Mouse (Mus musculus) liver, embryonic 16.5 days (tissue): ENCODE measurements around the gene Scg5. TPM values are rescaled to one million over a fixed set of nuclear protein-coding genes. Genes with fewer than 3 reads are reported as not detected.

Experiments
- ATAC-seq: fragments of 200-750 bp; cut with Nextera tagmentation; 2 replicates; pipeline ENCODE4 v1.8.0; 2017; ENCODE audit warnings: low read depth, mild to moderate bottlenecking, moderate number of reproducible peaks, moderate library complexity
- H3K27ac ChIP-seq: fragments of 300-500 bp; sonication (generic); 2 replicates; pipeline ENCODE4 v1.5.1; 2014; ENCODE audit warnings: mild to moderate bottlenecking, low read length
- H3K27me3 ChIP-seq: fragments of 300-500 bp; sonication (generic); 2 replicates; pipeline ENCODE4 v1.6.1; 2014; ENCODE audit warnings: low read depth, low read length, mixed read lengths; ENCODE audit not compliant: control insufficient read depth, insufficient read depth
- H3K36me3 ChIP-seq: fragments of 300-500 bp; sonication (generic); 2 replicates; pipeline ENCODE4 v1.6.1; 2014; ENCODE audit warnings: mild to moderate bottlenecking; ENCODE audit not compliant: control insufficient read depth, insufficient read depth
- H3K4me1 ChIP-seq: fragments of 300-500 bp; sonication (generic); 2 replicates; pipeline ENCODE4 v1.6.1; 2014; ENCODE audit warnings: low read depth, low read length, mixed read lengths; ENCODE audit not compliant: control insufficient read depth
- H3K4me2 ChIP-seq: fragments of 300-500 bp; sonication (generic); 2 replicates; pipeline ENCODE4 v1.6.1; 2014; ENCODE audit warnings: low read depth, low read length, mixed read lengths
- H3K4me3 ChIP-seq: fragments of 300-500 bp; sonication (generic); 2 replicates; pipeline ENCODE4 v1.5.1; 2014; ENCODE audit warnings: low read depth, mild to moderate bottlenecking, low read length
- H3K9ac ChIP-seq: fragments of 300-500 bp; sonication (generic); 2 replicates; pipeline ENCODE4 v1.6.1; 2014; ENCODE audit warnings: low read depth, low read length
- H3K9me3 ChIP-seq: fragments of 300-500 bp; sonication (generic); replicated peaks from 2 replicates; pipeline ENCODE4 v1.6.1; 2016; ENCODE audit warnings: low read length; ENCODE audit not compliant: control insufficient read depth
- WGBS: fragments of 180-500 bp; shearing (Covaris S2); extraction: QIAGEN DNeasy Blood & Tissue Kit; methylation state at CpG from one replicate; pipeline ENCODE4 v1.1.7; 2014; ENCODE audit not compliant: insufficient replicate concordance; 5-methylcytosine and 5-hydroxymethylcytosine counted together
- polyA plus RNA-seq: library from polyadenylated mRNA; unstranded; fragments of >200 nt; fragmentation: Nextera tagmentation; extraction: Ambion mirVana; gene quantifications from 2 replicates; pipeline ENCODE4 v1.2.1, GENCODE M21; 2015

Gene Scg5
- polyA plus RNA-seq, 1 experiment from 2014 or later = 0.20 TPM

DNA sequence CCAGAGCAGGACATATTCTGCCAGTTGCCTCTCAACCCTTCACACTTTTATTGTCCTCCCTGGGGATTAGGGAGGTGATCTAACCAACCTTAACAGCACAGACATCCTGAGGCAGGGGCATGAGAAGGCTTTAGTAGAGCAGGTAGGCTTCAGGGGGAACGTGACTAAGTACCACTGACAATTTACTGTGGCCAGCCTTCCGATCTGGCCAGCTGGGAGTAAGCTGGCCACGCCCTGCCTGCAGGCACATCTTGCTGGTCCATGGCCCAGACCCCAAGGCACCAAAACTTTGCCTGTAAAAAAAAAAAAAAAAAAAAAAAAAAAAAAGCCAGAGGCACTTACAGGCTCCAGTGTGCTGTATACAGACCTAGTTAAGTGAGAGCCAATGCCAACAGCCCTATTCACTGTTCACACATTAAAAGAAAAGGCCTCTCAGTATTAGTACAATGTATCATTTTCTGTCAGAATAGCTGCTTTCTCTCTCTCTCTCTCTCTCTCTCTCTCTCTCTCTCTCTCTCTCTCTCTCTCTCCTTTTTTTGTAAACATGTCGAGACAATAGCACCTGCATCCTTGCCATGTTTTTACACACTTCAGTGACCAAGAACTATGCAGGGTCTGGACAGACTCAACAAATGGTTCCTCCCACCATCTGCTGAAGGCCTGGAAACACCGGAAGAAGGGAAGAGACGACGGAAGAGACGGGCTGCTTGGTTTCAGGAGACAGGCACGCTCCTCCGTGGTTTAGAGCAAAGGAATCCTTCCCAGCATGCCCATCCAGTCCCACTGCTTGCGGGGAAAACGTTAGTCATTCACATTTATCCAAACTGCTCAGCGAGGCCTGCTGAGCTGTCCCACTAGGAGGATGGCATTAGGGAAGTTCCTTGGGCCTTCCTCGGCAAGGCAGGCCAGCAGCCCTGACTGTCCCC, 11.0 kb downstream of the Scg5 start:
- WGBS = 70% methylated on average over 14 of the region's 14 CpGs
- no peak overlapping the region for H3K9ac ChIP-seq
- no peak overlapping the region for H3K4me2 ChIP-seq
- H3K9me3 ChIP-seq = no peaks in the 10 kb centered on the region
- H3K4me1 ChIP-seq = no peaks in the 10 kb centered on the region
- no peaks in the 10 kb centered on the region for H3K36me3 ChIP-seq
- no peak overlapping the region for H3K27ac ChIP-seq
- no peak overlapping the region for H3K4me3 ChIP-seq
- no peaks in the 10 kb centered on the region for H3K27me3 ChIP-seq
- ATAC-seq = no peak

DNA sequence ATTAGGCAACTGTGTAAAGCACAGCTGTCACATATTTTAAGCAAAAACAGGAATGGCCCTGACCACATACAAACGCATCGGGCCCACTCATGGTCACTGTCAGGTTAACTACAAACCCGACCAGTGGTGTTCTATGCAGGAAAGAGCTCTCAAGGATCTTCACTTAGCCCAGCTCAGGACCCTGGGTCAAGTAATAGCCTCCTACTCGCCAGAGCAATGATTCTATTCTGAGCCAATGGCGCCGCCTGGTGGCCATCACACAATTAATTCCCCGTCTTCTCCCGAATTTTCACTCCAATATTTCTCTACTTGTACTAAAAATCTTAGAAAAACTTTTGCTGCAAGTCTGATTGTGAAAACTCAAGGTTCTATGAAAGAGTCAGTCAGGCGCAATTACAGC, 21.3 kb downstream of the Scg5 start:
- Histone ChIP-seq H3K27me3 (no peaks in the 10 kb centered on the region), H3K36me3 (no peaks in the 10 kb centered on the region), H3K27ac (no peak overlapping the region), H3K9ac (no peak overlapping the region), H3K4me1 (no peaks in the 10 kb centered on the region), H3K4me3 (no peak overlapping the region), H3K4me2 (no peak overlapping the region), H3K9me3 (no peaks in the 10 kb centered on the region)
- ATAC-seq = no peak
- 21% methylated on average over 9 of the region's 9 CpGs for WGBS

GRCm38 (mm10) chr2:113806851-113807577, 21.9 kb downstream of the Scg5 start:
- ATAC-seq = no peak
- WGBS = 68% methylated on average over 10 of the region's 10 CpGs
- Histone ChIP-seq H3K4me3 (no peak overlapping the region), H3K9me3 (no peaks in the 10 kb centered on the region), H3K9ac (no peak overlapping the region), H3K36me3 (no peaks in the 10 kb centered on the region), H3K4me1 (no peaks in the 10 kb centered on the region), H3K27ac (no peak overlapping the region), H3K27me3 (no peaks in the 10 kb centered on the region), H3K4me2 (no peak overlapping the region)

DNA sequence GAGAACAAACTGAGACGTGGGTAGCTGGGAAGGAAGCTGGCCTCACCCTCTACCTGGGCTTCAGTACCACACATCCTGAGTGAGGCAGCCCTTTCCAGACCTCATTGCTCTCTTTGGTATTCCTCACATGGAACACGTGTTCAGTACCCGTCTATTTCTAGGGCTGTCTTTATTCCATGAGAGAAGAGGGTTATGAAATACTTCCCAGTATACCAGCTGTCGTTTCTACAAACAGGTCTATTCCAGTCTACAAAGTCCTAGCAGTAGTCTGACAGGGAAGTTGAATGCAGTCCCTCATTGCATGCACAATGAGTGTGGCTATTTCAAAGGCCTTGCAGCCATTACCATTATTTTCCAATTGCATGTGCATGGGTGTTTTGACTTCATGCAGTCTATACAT, 23.2 kb downstream of the Scg5 start:
- no peak for ATAC-seq
- Histone ChIP-seq H3K4me2 (no peak overlapping the region), H3K36me3 (no peaks in the 10 kb centered on the region), H3K4me3 (no peak overlapping the region), H3K27ac (no peak overlapping the region), H3K9me3 (no peaks in the 10 kb centered on the region), H3K9ac (no peak overlapping the region), H3K4me1 (no peaks in the 10 kb centered on the region), H3K27me3 (no peaks in the 10 kb centered on the region)
- WGBS = 59% methylated on average over 4 of the region's 4 CpGs

DNA sequence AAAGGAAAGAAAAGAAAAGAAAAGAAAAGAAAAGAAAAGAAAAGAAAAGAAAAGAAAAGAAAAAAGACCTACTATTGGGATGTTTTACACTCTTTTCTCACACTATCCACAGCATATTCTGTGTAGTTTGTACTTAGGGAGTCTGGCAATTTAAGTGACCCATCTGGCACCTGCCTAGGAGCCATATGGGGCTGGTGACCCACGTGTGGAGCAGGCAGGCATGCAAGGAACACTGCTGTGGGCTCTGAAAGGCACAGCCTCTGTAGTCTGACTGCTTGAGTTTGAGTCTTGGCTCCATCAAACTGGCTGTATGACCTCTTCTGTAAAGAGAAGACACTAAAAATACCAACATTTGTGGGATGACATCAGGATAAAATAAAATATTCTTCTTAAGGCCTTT, 25.2 kb downstream of the Scg5 start:
- Histone ChIP-seq H3K27ac (no peak overlapping the region), H3K36me3 (no peaks in the 10 kb centered on the region), H3K4me2 (no peak overlapping the region), H3K27me3 (no peaks in the 10 kb centered on the region), H3K9ac (no peak overlapping the region), H3K4me3 (no peak overlapping the region), H3K4me1 (no peaks in the 10 kb centered on the region), H3K9me3 (no peaks in the 10 kb centered on the region)
- 10% methylated on average over 1 of the region's 1 CpGs for WGBS
- ATAC-seq = no peak

DNA sequence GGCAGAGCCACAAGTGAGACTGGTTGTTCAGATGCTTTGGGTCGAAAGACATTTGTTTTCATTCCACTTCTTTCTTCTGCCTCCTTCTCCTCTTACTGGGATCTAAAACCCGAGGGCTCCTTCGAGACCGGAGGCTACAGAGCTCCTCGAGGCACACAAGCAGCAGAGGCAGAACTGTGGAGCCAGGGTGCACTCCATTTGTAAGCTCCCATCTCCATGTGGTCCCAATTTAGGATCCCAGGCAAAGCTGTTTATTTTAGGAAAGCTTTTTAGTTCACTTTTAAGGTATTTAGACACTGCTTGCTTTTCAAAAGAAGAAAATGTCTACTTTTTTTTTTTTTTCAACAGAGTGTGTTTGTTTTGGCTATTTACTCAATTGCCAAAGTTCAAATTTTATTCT, 28.1 kb downstream of the Scg5 start:
- no peaks in the 10 kb centered on the region for H3K9me3 ChIP-seq
- H3K27ac ChIP-seq = no peak overlapping the region
- H3K4me1 ChIP-seq = no peaks in the 10 kb centered on the region
- no peak overlapping the region for H3K4me2 ChIP-seq
- H3K27me3 ChIP-seq = no peaks in the 10 kb centered on the region
- 66% methylated on average over 5 of the region's 5 CpGs for WGBS
- H3K36me3 ChIP-seq = no peaks in the 10 kb centered on the region
- ATAC-seq = no peak
- no peak overlapping the region for H3K9ac ChIP-seq
- H3K4me3 ChIP-seq = no peak overlapping the region

GRCm38 (mm10) chr2:113798605-113799004, 30.3 kb downstream of the Scg5 start:
- H3K9ac ChIP-seq = no peak overlapping the region
- no peak for ATAC-seq
- H3K36me3 ChIP-seq = no peaks in the 10 kb centered on the region
- no peaks in the 10 kb centered on the region for H3K27me3 ChIP-seq
- WGBS = 71% methylated on average over 13 of the region's 13 CpGs
- no peak overlapping the region for H3K4me3 ChIP-seq
- no peaks in the 10 kb centered on the region for H3K4me1 ChIP-seq
- H3K9me3 ChIP-seq = no peaks in the 10 kb centered on the region
- H3K27ac ChIP-seq = no peak overlapping the region
- no peak overlapping the region for H3K4me2 ChIP-seq

- H3K4me1 ChIP-seq = no peaks in the 10 kb centered on the region
- WGBS = 67% methylated on average over 4 of the region's 4 CpGs
- no peaks in the 10 kb centered on the region for H3K36me3 ChIP-seq
- no peak overlapping the region for H3K4me3 ChIP-seq
- H3K9me3 ChIP-seq = no peaks in the 10 kb centered on the region
- no peak overlapping the region for H3K4me2 ChIP-seq
- no peak for ATAC-seq
- H3K27me3 ChIP-seq = no peaks in the 10 kb centered on the region
- H3K27ac ChIP-seq = no peak overlapping the region
- no peak overlapping the region for H3K9ac ChIP-seq
Measured at GRCm38 (mm10) chr2:113795186-113795585, 33.7 kb downstream of the Scg5 start.

DNA sequence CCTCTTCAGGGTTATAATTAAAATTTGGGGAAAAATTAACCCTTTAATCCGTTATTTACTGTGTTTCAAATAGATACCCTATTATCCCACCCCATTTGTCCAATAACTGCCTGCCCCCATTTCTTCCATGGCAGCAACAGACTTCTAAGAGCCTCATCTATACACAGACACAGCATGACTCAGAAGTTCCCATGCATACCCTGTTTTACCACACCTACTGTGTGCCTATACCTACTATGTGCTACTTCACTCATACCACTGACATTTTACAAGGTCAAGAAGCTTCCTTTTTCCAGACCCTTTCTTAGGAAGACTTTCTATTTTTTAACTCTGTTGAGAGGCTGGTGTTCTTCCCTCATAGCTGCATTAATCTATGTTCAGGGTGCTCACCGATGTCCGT, 35.4 kb downstream of the Scg5 start:
- Histone ChIP-seq H3K4me2 (no peak overlapping the region), H3K9ac (no peak overlapping the region), H3K36me3 (no peaks in the 10 kb centered on the region), H3K9me3 (no peaks in the 10 kb centered on the region), H3K4me1 (no peaks in the 10 kb centered on the region), H3K27me3 (no peaks in the 10 kb centered on the region), H3K4me3 (no peak overlapping the region), H3K27ac (no peak overlapping the region)
- WGBS = 61% methylated on average over 3 of the region's 3 CpGs
- no peak for ATAC-seq
